Mouse (Mus musculus): ENCODE measurements around the gene Nacc2. TPM values are rescaled to one million over a fixed set of nuclear protein-coding genes. Genes with fewer than 3 reads are reported as not detected.
A peak's percentile ranks its signal among the peaks of the same experiment; 100 is the strongest.

Nacc2 gene
- polyA plus RNA-seq, 1 experiment from 2014 or later = 4.7 TPM

- Histone ChIP-seq H3K4me3 (replicated peaks) (peak overlapping the region; percentile 72), H3K9me3 (no peaks in the 10 kb centered on the region), H3K36me3 (peaks cover 6% of the 10 kb centered on the region; the same call in 1 of the 2 replicates)
Observed at GRCm38 (mm10) chr2:26091771-26092393, 31.1 kb downstream of the Nacc2 start.

GRCm38 (mm10) chr2:26090876-26091770 is 31.9 kb downstream of the Nacc2 start:
- peaks cover 22% of the 10 kb centered on the region for H3K4me1 ChIP-seq (replicated peaks)
- H3K27ac ChIP-seq = peak overlapping the region; percentile 86
- peak overlapping the region; percentile 97 for H3K4me2 ChIP-seq
- no peaks in the 10 kb centered on the region for H3K9me3 ChIP-seq
- H3K4me3 ChIP-seq (replicated peaks) = peak overlapping the region; percentile 72
- ATAC-seq (ENCODE audit: insufficient number of reproducible peaks, insufficient read depth, low FRiP score, low TSS enrichment, low read depth) = peak; percentile 73
- peaks cover 58% of the 10 kb centered on the region for H3K27me3 ChIP-seq
- WGBS = under 1% methylated on average over 39 of the region's 39 CpGs
- H3K36me3 ChIP-seq = peaks cover 6% of the 10 kb centered on the region; the same call in 1 of the 2 replicates
- H3K9ac ChIP-seq (replicated peaks) = peak overlapping the region; percentile 80

More at GRCm38 (mm10) chr2:26091771-26092393, 31.1 kb downstream of the Nacc2 start:
- H3K9ac ChIP-seq (replicated peaks) = peak overlapping the region; percentile 80
- peaks cover 22% of the 10 kb centered on the region for H3K4me1 ChIP-seq (replicated peaks)
- 0 out of 2 replicates have a peak, but pooled peaks have one; percentile 1 for ATAC-seq (ENCODE audit: insufficient number of reproducible peaks, insufficient read depth, low FRiP score, low TSS enrichment, low read depth)
- peak overlapping the region; percentile 97 for H3K4me2 ChIP-seq
- 1% methylated on average over 24 of the region's 24 CpGs for WGBS
- peaks cover 58% of the 10 kb centered on the region for H3K27me3 ChIP-seq
- H3K27ac ChIP-seq = peak overlapping the region; percentile 86

- Histone ChIP-seq H3K4me2 (no peak overlapping the region), H3K36me3 (peaks cover 6% of the 10 kb centered on the region; the same call in 1 of the 2 replicates), H3K27ac (no peak overlapping the region), H3K9me3 (no peaks in the 10 kb centered on the region), H3K4me1 (replicated peaks) (peaks cover 22% of the 10 kb centered on the region), H3K9ac (replicated peaks) (no peak overlapping the region), H3K4me3 (replicated peaks) (no peak overlapping the region), H3K27me3 (peaks cover 56% of the 10 kb centered on the region)
- 77% methylated on average over 2 of the region's 2 CpGs for WGBS
- ATAC-seq (ENCODE audit: insufficient number of reproducible peaks, insufficient read depth, low FRiP score, low TSS enrichment, low read depth) = no peak
Observed at GRCm38 (mm10) chr2:26089005-26089404, 34.0 kb downstream of the Nacc2 start.

GRCm38 (mm10) chr2:26086926-26087600 is 36.0 kb downstream of the Nacc2 start:
- H3K9ac ChIP-seq (replicated peaks) = no peak overlapping the region
- H3K9me3 ChIP-seq = no peaks in the 10 kb centered on the region
- 77% methylated on average over 4 of the region's 4 CpGs for WGBS
- peaks cover 15% of the 10 kb centered on the region for H3K4me1 ChIP-seq (replicated peaks)
- no peak overlapping the region for H3K27ac ChIP-seq
- no peak overlapping the region for H3K4me2 ChIP-seq
- H3K27me3 ChIP-seq = peaks cover 37% of the 10 kb centered on the region
- ATAC-seq (ENCODE audit: insufficient number of reproducible peaks, insufficient read depth, low FRiP score, low TSS enrichment, low read depth) = no peak
- H3K36me3 ChIP-seq = peaks cover 6% of the 10 kb centered on the region; the same call in 1 of the 2 replicates
- no peak overlapping the region for H3K4me3 ChIP-seq (replicated peaks)

GRCm38 (mm10) chr2:26086505-26086904 is 36.5 kb downstream of the Nacc2 start:
- 84% methylated on average over 4 of the region's 4 CpGs for WGBS
- Histone ChIP-seq H3K27me3 (peaks cover 34% of the 10 kb centered on the region), H3K9ac (replicated peaks) (no peak overlapping the region), H3K36me3 (peaks cover 6% of the 10 kb centered on the region; the same call in 1 of the 2 replicates), H3K9me3 (no peaks in the 10 kb centered on the region), H3K4me2 (no peak overlapping the region), H3K4me1 (replicated peaks) (peaks cover 12% of the 10 kb centered on the region), H3K27ac (no peak overlapping the region), H3K4me3 (replicated peaks) (no peak overlapping the region)
- ATAC-seq (ENCODE audit: insufficient number of reproducible peaks, insufficient read depth, low FRiP score, low TSS enrichment, low read depth) = no peak

- 71% methylated on average over 4 of the region's 4 CpGs for WGBS
- H3K27ac ChIP-seq = no peak overlapping the region
- no peak overlapping the region for H3K4me2 ChIP-seq
- ATAC-seq (ENCODE audit: insufficient number of reproducible peaks, insufficient read depth, low FRiP score, low TSS enrichment, low read depth) = no peak
- no peaks in the 10 kb centered on the region for H3K9me3 ChIP-seq
- peaks cover 8% of the 10 kb centered on the region for H3K4me1 ChIP-seq (replicated peaks)
- H3K4me3 ChIP-seq (replicated peaks) = no peak overlapping the region
- peaks cover 4% of the 10 kb centered on the region; the same call in 1 of the 2 replicates for H3K27me3 ChIP-seq
- H3K9ac ChIP-seq (replicated peaks) = no peak overlapping the region
- no peaks in the 10 kb centered on the region for H3K36me3 ChIP-seq
Observed at GRCm38 (mm10) chr2:26082883-26083282, 40.1 kb downstream of the Nacc2 start.

- Histone ChIP-seq H3K9me3 (no peaks in the 10 kb centered on the region), H3K4me2 (no peak overlapping the region), H3K9ac (replicated peaks) (0 out of 2 replicates have a peak overlapping the region, but pooled peaks have one; percentile 6), H3K4me1 (replicated peaks) (peaks cover 8% of the 10 kb centered on the region), H3K36me3 (no peaks in the 10 kb centered on the region), H3K4me3 (replicated peaks) (no peak overlapping the region), H3K27me3 (no peaks in the 10 kb centered on the region), H3K27ac (no peak overlapping the region)
- no peak for ATAC-seq (ENCODE audit: insufficient number of reproducible peaks, insufficient read depth, low FRiP score, low TSS enrichment, low read depth)
- WGBS = 86% methylated on average over 3 of the region's 3 CpGs
Observed at GRCm38 (mm10) chr2:26080830-26081229, 42.2 kb downstream of the Nacc2 start.

- Histone ChIP-seq H3K4me1 (replicated peaks) (peaks cover 8% of the 10 kb centered on the region), H3K9me3 (no peaks in the 10 kb centered on the region), H3K36me3 (no peaks in the 10 kb centered on the region), H3K9ac (replicated peaks) (no peak overlapping the region), H3K27me3 (no peaks in the 10 kb centered on the region), H3K4me3 (replicated peaks) (no peak overlapping the region), H3K27ac (no peak overlapping the region), H3K4me2 (no peak overlapping the region)
- 80% methylated on average over 4 of the region's 4 CpGs for WGBS
- no peak for ATAC-seq (ENCODE audit: insufficient number of reproducible peaks, insufficient read depth, low FRiP score, low TSS enrichment, low read depth)
Observed at GRCm38 (mm10) chr2:26079409-26079808, 43.6 kb downstream of the Nacc2 start.

- WGBS = 86% methylated on average over 4 of the region's 4 CpGs
- no peak overlapping the region for H3K4me2 ChIP-seq
- H3K36me3 ChIP-seq = no peaks in the 10 kb centered on the region
- no peak overlapping the region for H3K27ac ChIP-seq
- peaks cover 8% of the 10 kb centered on the region for H3K4me1 ChIP-seq (replicated peaks)
- no peak for ATAC-seq (ENCODE audit: insufficient number of reproducible peaks, insufficient read depth, low FRiP score, low TSS enrichment, low read depth)
- no peaks in the 10 kb centered on the region for H3K9me3 ChIP-seq
- H3K27me3 ChIP-seq = no peaks in the 10 kb centered on the region
- H3K4me3 ChIP-seq (replicated peaks) = no peak overlapping the region
- H3K9ac ChIP-seq (replicated peaks) = no peak overlapping the region
Observed at GRCm38 (mm10) chr2:26077068-26077467, 46.0 kb downstream of the Nacc2 start.

GRCm38 (mm10) chr2:26076121-26076520 is 46.9 kb downstream of the Nacc2 start:
- H3K4me3 ChIP-seq (replicated peaks) = no peak overlapping the region
- WGBS = 90% methylated on average over 2 of the region's 2 CpGs
- no peak overlapping the region for H3K9ac ChIP-seq (replicated peaks)
- peaks cover 8% of the 10 kb centered on the region for H3K4me1 ChIP-seq (replicated peaks)
- H3K9me3 ChIP-seq = no peaks in the 10 kb centered on the region
- no peaks in the 10 kb centered on the region for H3K27me3 ChIP-seq
- no peaks in the 10 kb centered on the region for H3K36me3 ChIP-seq
- no peak overlapping the region for H3K4me2 ChIP-seq
- ATAC-seq (ENCODE audit: insufficient number of reproducible peaks, insufficient read depth, low FRiP score, low TSS enrichment, low read depth) = no peak
- H3K27ac ChIP-seq = no peak overlapping the region

GRCm38 (mm10) chr2:26074551-26074950 is 48.5 kb downstream of the Nacc2 start:
- Histone ChIP-seq H3K27ac (no peak overlapping the region), H3K4me3 (replicated peaks) (no peak overlapping the region), H3K9me3 (no peaks in the 10 kb centered on the region), H3K9ac (replicated peaks) (no peak overlapping the region), H3K4me1 (replicated peaks) (no peaks in the 10 kb centered on the region), H3K36me3 (no peaks in the 10 kb centered on the region), H3K27me3 (no peaks in the 10 kb centered on the region), H3K4me2 (no peak overlapping the region)
- ATAC-seq (ENCODE audit: insufficient number of reproducible peaks, insufficient read depth, low FRiP score, low TSS enrichment, low read depth) = no peak
- WGBS = 83% methylated on average over 5 of the region's 5 CpGs

All from limb, embryonic 12.5 days (tissue).